Mouse (Mus musculus): ENCODE data around the gene Pcgf5.

DNA sequence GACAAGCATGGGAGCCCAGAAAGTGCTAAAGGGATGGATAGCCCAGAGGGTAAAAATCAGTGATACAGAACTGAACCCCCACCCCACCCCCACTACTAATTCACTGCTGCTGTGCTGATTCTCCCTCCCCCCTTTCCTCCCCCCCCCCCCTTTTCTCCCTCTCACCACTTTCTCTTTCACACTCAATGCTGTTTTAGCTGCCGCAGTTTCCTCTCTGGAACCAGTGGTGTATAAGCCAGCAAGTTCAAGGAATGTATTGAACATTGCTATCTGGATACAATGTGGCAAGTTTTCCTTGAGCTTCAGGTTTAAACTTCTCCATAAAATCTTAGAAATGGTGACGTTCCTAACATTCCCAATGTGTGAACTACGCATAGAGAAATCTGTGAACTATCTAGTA is 34.8 kb downstream of the Pcgf5 start:
- no peak for TF ChIP-seq CTCF (IDR thresholded peaks at IDR 0.05; ENCODE audit: low read depth, low read length)
- TF ChIP-seq POLR2A (IDR thresholded peaks at IDR 0.05; ENCODE audit: borderline replicate concordance, low read depth, low read length) = no peak
